Mouse (Mus musculus): ENCODE results near the gene Irgm2.

The Irgm2 gene

DNA sequence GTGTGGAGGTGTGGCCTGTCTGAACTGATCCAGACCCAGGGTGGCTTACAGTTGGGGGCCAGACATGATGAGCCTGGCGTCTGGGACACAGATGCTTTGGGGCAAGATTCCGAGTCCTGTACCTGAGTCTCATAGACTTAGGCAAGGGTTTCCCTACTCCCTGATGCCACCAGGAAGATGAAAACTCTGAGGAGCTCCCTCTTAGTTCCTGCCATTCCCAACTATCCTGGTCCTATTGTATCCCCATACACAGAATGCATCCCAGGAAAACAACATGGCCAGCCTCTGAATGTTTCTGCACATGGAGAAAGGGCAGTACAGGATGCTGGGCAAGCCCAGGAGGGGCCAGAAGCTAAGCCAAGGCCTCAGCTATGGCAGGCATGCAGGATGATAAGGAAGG lies 64.1 kb downstream of the Irgm2 start:
- no peak for DNase-seq

- DNase-seq, result no peak
These were observed 65.1 kb downstream of the Irgm2 start for GRCm38 (mm10) chr11:58264546-58264945.

GRCm38 (mm10) chr11:58268285-58268684 lies 68.9 kb downstream of the Irgm2 start:
- DNase-seq, result no peak
